Mouse (Mus musculus) heart, embryonic 16.5 days (tissue): ENCODE measurements around the gene Itsn2. TPM values are rescaled to one million over a fixed set of nuclear protein-coding genes. Genes with fewer than 3 reads are reported as not detected.
"Not testable (repeated sequence)": the region's sequence is repeated elsewhere in the genome, so short reads cannot be mapped to it uniquely, and the experiment has no call there.

Experiments
- ATAC-seq: fragments of 200-750 bp; cut with Nextera tagmentation; replicated peaks from 2 replicates; pipeline ENCODE4 v1.8.0; 2017; ENCODE audit warnings: moderate number of reproducible peaks; ENCODE audit not compliant: insufficient read depth, low FRiP score; ENCODE audit errors: extremely low read depth
- H3K27ac ChIP-seq: fragments of 300-500 bp; sonication (generic); 2 replicates; pipeline ENCODE4 v1.5.1; 2014; ENCODE audit warnings: mild to moderate bottlenecking, low read length, control low read depth, moderate library complexity
- H3K27me3 ChIP-seq: fragments of 300-500 bp; sonication (generic); 2 replicates; pipeline ENCODE4 v1.6.1; 2014; ENCODE audit warnings: low read length, mixed read lengths; ENCODE audit not compliant: control insufficient read depth, insufficient read depth
- H3K36me3 ChIP-seq: fragments of 300-500 bp; sonication (generic); 2 replicates; pipeline ENCODE4 v1.6.1; 2014; ENCODE audit not compliant: control insufficient read depth, insufficient read depth
- H3K4me1 ChIP-seq: fragments of 300-500 bp; sonication (generic); 2 replicates; pipeline ENCODE4 v1.6.1; 2014; ENCODE audit warnings: low read length, mixed read lengths; ENCODE audit not compliant: control insufficient read depth, insufficient read depth
- H3K4me2 ChIP-seq: fragments of 300-500 bp; sonication (generic); 2 replicates; pipeline ENCODE4 v1.6.1; 2014; ENCODE audit warnings: low read depth, mild to moderate bottlenecking, control low read depth, low read length
- H3K4me3 ChIP-seq: fragments of 300-500 bp; sonication (generic); 2 replicates; pipeline ENCODE4 v1.5.1; 2014; ENCODE audit warnings: mild to moderate bottlenecking, control low read depth, low read length
- H3K9ac ChIP-seq: fragments of 300-500 bp; sonication (generic); 2 replicates; pipeline ENCODE4 v1.6.1; 2014; ENCODE audit warnings: low read length, control low read depth
- H3K9me3 ChIP-seq: fragments of 300-500 bp; sonication (generic); replicated peaks from 2 replicates; pipeline ENCODE4 v1.6.1; 2016; ENCODE audit warnings: low read length; ENCODE audit not compliant: control insufficient read depth
- WGBS: fragments of 180-500 bp; shearing (Covaris S2); extraction: QIAGEN DNeasy Blood & Tissue Kit; methylation state at CpG from one replicate; pipeline ENCODE4 v1.1.7; 2014; 5-methylcytosine and 5-hydroxymethylcytosine counted together
- polyA plus RNA-seq: library from polyadenylated mRNA; unstranded; fragments of >200 nt; fragmentation: Nextera tagmentation; extraction: Ambion mirVana; gene quantifications from 2 replicates; pipeline ENCODE4 v1.2.1, GENCODE M21; 2015

The Itsn2 gene
- polyA plus RNA-seq: 32.1 and 33.2 TPM in 2 replicates

GRCm38 (mm10) chr12:4592541-4593165 lies at the start of gene Itsn2, which contains the start of gene Gm3625:
Gene Itsn2 (plus strand): TSS chr12:4592638.
Gene Gm3625 (minus strand): TSS chr12:4592927.
- H3K36me3 ChIP-seq: no peaks in the 10 kb centered on the region
- peaks cover 12% of the 10 kb centered on the region for H3K4me1 ChIP-seq
- H3K9ac ChIP-seq: peak within 1 kb of the TSS; percentile 95
- WGBS: 0% methylated on average over 43 of the region's 49 CpGs
- peak; percentile 89 for ATAC-seq
- H3K9me3 ChIP-seq: no peaks in the 10 kb centered on the region
- H3K27me3 ChIP-seq: no peaks in the 10 kb centered on the region
- H3K27ac ChIP-seq: peak within 1 kb of the TSS; percentile 92
- peak within 1 kb of the TSS; percentile 88 for H3K4me3 ChIP-seq
- H3K4me2 ChIP-seq: peak within 1 kb of the TSS; percentile 86

- H3K9ac ChIP-seq: no peak overlapping the region
- WGBS: 83% methylated on average over 5 of the region's 5 CpGs
- H3K9me3 ChIP-seq: no peaks in the 10 kb centered on the region
- no peak for ATAC-seq
- H3K27me3 ChIP-seq: no peaks in the 10 kb centered on the region
- no peak overlapping the region for H3K4me2 ChIP-seq
- H3K36me3 ChIP-seq: no peaks in the 10 kb centered on the region
- no peak overlapping the region for H3K27ac ChIP-seq
- H3K4me3 ChIP-seq: no peak overlapping the region
- 0 out of 2 replicates have a peak, but pooled peaks cover 2% of the 10 kb centered on the region for H3K4me1 ChIP-seq
Observed at GRCm38 (mm10) chr12:4544400-4544919, 48.0 kb upstream of the Itsn2 start.

GRCm38 (mm10) chr12:4545425-4545824 lies 47.0 kb upstream of the Itsn2 start:
- H3K4me2 ChIP-seq: no peak overlapping the region
- no peaks in the 10 kb centered on the region for H3K27me3 ChIP-seq
- no peaks in the 10 kb centered on the region for H3K36me3 ChIP-seq
- H3K4me1 ChIP-seq: 0 out of 2 replicates have a peak, but pooled peaks cover 2% of the 10 kb centered on the region
- no peak overlapping the region for H3K4me3 ChIP-seq
- no peaks in the 10 kb centered on the region for H3K9me3 ChIP-seq
- ATAC-seq: no peak
- no peak overlapping the region for H3K9ac ChIP-seq
- no peak overlapping the region for H3K27ac ChIP-seq

GRCm38 (mm10) chr12:4546491-4546890 lies 45.9 kb upstream of the Itsn2 start:
- no peaks in the 10 kb centered on the region for H3K36me3 ChIP-seq
- 36% methylated on average over 5 of the region's 5 CpGs for WGBS

GRCm38 (mm10) chr12:4547557-4547956 lies 44.9 kb upstream of the Itsn2 start:
- H3K27ac ChIP-seq: no peak overlapping the region
- H3K4me2 ChIP-seq: no peak overlapping the region
- no peak overlapping the region for H3K4me3 ChIP-seq
- no peaks in the 10 kb centered on the region for H3K36me3 ChIP-seq
- H3K9ac ChIP-seq: no peak overlapping the region
- H3K27me3 ChIP-seq: no peaks in the 10 kb centered on the region
- WGBS: 67% methylated on average over 14 of the region's 14 CpGs
- no peaks in the 10 kb centered on the region for H3K9me3 ChIP-seq
- no peak for ATAC-seq
- H3K4me1 ChIP-seq: peaks cover 7% of the 10 kb centered on the region; the same call in 1 of the 2 replicates

More at GRCm38 (mm10) chr12:4546491-4546890, 45.9 kb upstream of the Itsn2 start:
- Histone ChIP-seq H3K27me3 (no peaks in the 10 kb centered on the region), H3K4me2 (no peak overlapping the region), H3K9me3 (no peaks in the 10 kb centered on the region), H3K9ac (no peak overlapping the region), H3K4me1 (peaks cover 3% of the 10 kb centered on the region; the same call in 1 of the 2 replicates), H3K4me3 (no peak overlapping the region), H3K27ac (no peak overlapping the region)
- peak; percentile 32 for ATAC-seq

- ATAC-seq: no peak
- H3K4me2 ChIP-seq: peak overlapping the region; percentile 58
- H3K9ac ChIP-seq: peak overlapping the region; percentile 65
- H3K4me1 ChIP-seq: peaks cover 10% of the 10 kb centered on the region
- no peak overlapping the region for H3K27ac ChIP-seq
- peak overlapping the region; percentile 27 for H3K4me3 ChIP-seq
- H3K9me3 ChIP-seq: no peaks in the 10 kb centered on the region
- whole genome bisulfite sequencing: 20% methylated on average over 18 of the region's 18 CpGs
- no peaks in the 10 kb centered on the region for H3K36me3 ChIP-seq
- H3K27me3 ChIP-seq: no peaks in the 10 kb centered on the region
Observed at GRCm38 (mm10) chr12:4548053-4549013, 44.1 kb upstream of the Itsn2 start.

- not testable (repeated sequence) for H3K27me3 ChIP-seq, ATAC-seq, H3K9ac ChIP-seq, H3K27ac ChIP-seq, H3K4me2 ChIP-seq, H3K36me3 ChIP-seq, H3K9me3 ChIP-seq, H3K4me3 ChIP-seq
- H3K4me1 ChIP-seq: peaks cover 21% of the 10 kb centered on the region
- 68% methylated on average over 3 of the region's 3 CpGs for WGBS
Observed at GRCm38 (mm10) chr12:4553704-4554103, 38.7 kb upstream of the Itsn2 start.

- H3K36me3 ChIP-seq: no peaks in the 10 kb centered on the region
- ATAC-seq: no peak
- no peak overlapping the region for H3K27ac ChIP-seq
- H3K4me2 ChIP-seq: no peak overlapping the region
- H3K9ac ChIP-seq: no peak overlapping the region
- no peaks in the 10 kb centered on the region for H3K9me3 ChIP-seq
- no peaks in the 10 kb centered on the region for H3K27me3 ChIP-seq
- WGBS: 75% methylated on average over 5 of the region's 6 CpGs
- no peak overlapping the region for H3K4me3 ChIP-seq
- peaks cover 30% of the 10 kb centered on the region for H3K4me1 ChIP-seq
Observed at GRCm38 (mm10) chr12:4555451-4555850, 37.0 kb upstream of the Itsn2 start.
